Mouse (Mus musculus): ENCODE results near the gene Dennd1b. TPM values are rescaled to one million over a fixed set of nuclear protein-coding genes. Genes with fewer than 3 reads are reported as not detected.

Gene Dennd1b
- total and polyA plus RNA-seq, 3 experiments, result 4.9 to 51.7 (median 39.2) TPM

- H3K27me3 ChIP-seq (ENCODE audit: insufficient read depth, low read length), result no peaks in the 10 kb centered on the region
- no peak for DNase-seq (ENCODE audit: low spot score)
- no peaks in the 10 kb centered on the region for H3K9me3 ChIP-seq (replicated peaks)
- no peak for TF ChIP-seq GATA1 (IDR thresholded peaks at IDR 0.05; ENCODE audit: borderline replicate concordance, low read length)
- no peak for TF ChIP-seq POLR2AphosphoS5 (IDR thresholded peaks at IDR 0.05; ENCODE audit: insufficient replicate concordance, low read depth, low read length)
- TF ChIP-seq TAL1 (conservative IDR thresholded peaks at IDR 0.05; ENCODE audit: low read depth, low read length), result no peak
- TF ChIP-seq GATA2 (IDR thresholded peaks at IDR 0.05; ENCODE audit: borderline replicate concordance, low read depth, low read length), result no peak
- no peak for TF ChIP-seq CTCF (IDR thresholded peaks at IDR 0.05; ENCODE audit: low read depth, low read length)
- H3K4me3 ChIP-seq (ENCODE audit: low read depth, low read length), result no peak overlapping the region
- H3K36me3 ChIP-seq (replicated peaks), result peaks cover 7% of the 10 kb centered on the region
- H3K4me1 ChIP-seq (ENCODE audit: insufficient read depth, low read depth, low read length), result peaks cover 3% of the 10 kb centered on the region; the same call in 1 of the 2 replicates
- no peak; the same call in 1 of the 2 replicates for ATAC-seq (ENCODE audit: extremely low read depth, insufficient number of reproducible peaks, low FRiP score, poor library complexity, severe bottlenecking)
Observed at GRCm38 (mm10) chr1:139015118-139015788, 52.0 kb downstream of the Dennd1b start.

DNA sequence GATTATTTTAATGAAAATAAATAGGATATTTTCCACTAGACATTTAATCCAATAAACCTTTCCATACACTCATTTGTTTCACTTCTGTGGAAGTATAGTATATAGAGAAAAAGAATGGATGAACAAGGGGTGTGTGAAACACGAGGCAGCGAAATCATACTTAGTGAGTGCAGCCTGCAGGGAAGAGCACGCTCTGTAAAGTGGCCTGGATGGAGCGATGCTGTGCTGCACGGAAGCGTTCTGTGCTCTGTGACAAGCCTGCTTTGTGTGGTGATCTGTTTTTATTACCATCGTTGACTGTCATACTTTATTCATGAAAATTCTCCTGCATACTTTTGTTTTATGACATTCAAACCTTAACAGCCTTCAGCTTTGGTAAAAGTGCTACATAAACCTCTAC, 58.1 kb downstream of the Dennd1b start:
- Histone ChIP-seq H3K9me3 (replicated peaks) (no peaks in the 10 kb centered on the region), H3K36me3 (replicated peaks) (peaks cover 6% of the 10 kb centered on the region), H3K27me3 (ENCODE audit: insufficient read depth, low read length) (no peaks in the 10 kb centered on the region), H3K4me3 (ENCODE audit: low read depth, low read length) (no peak overlapping the region), H3K4me1 (ENCODE audit: insufficient read depth, low read depth, low read length) (no peaks in the 10 kb centered on the region)
- DNase-seq (ENCODE audit: low spot score), result no peak
- no peak for TF ChIP-seq CTCF (IDR thresholded peaks at IDR 0.05; ENCODE audit: low read depth, low read length)
- no peak for TF ChIP-seq TAL1 (conservative IDR thresholded peaks at IDR 0.05; ENCODE audit: low read depth, low read length)
- TF ChIP-seq POLR2AphosphoS5 (IDR thresholded peaks at IDR 0.05; ENCODE audit: insufficient replicate concordance, low read depth, low read length), result no peak
- TF ChIP-seq GATA1 (IDR thresholded peaks at IDR 0.05; ENCODE audit: borderline replicate concordance, low read length), result no peak
- no peak for TF ChIP-seq GATA2 (IDR thresholded peaks at IDR 0.05; ENCODE audit: borderline replicate concordance, low read depth, low read length)
- ATAC-seq (ENCODE audit: extremely low read depth, insufficient number of reproducible peaks, low FRiP score, poor library complexity, severe bottlenecking), result no peak

GRCm38 (mm10) chr1:139025882-139026645, 62.8 kb downstream of the Dennd1b start:
- Histone ChIP-seq H3K36me3 (replicated peaks) (peaks cover 7% of the 10 kb centered on the region), H3K4me3 (ENCODE audit: low read depth, low read length) (no peak overlapping the region), H3K27me3 (ENCODE audit: insufficient read depth, low read length) (no peaks in the 10 kb centered on the region), H3K4me1 (ENCODE audit: insufficient read depth, low read depth, low read length) (no peaks in the 10 kb centered on the region), H3K9me3 (replicated peaks) (no peaks in the 10 kb centered on the region)
- ATAC-seq (ENCODE audit: extremely low read depth, insufficient number of reproducible peaks, low FRiP score, poor library complexity, severe bottlenecking), result no peak
- DNase-seq (ENCODE audit: low spot score), result no peak
- TF ChIP-seq GATA1 (IDR thresholded peaks at IDR 0.05; ENCODE audit: borderline replicate concordance, low read length) (no peak), GATA2 (IDR thresholded peaks at IDR 0.05; ENCODE audit: borderline replicate concordance, low read depth, low read length) (no peak), TAL1 (conservative IDR thresholded peaks at IDR 0.05; ENCODE audit: low read depth, low read length) (no peak), POLR2AphosphoS5 (IDR thresholded peaks at IDR 0.05; ENCODE audit: insufficient replicate concordance, low read depth, low read length) (no peak), CTCF (IDR thresholded peaks at IDR 0.05; ENCODE audit: low read depth, low read length) (no peak)

- Histone ChIP-seq H3K36me3 (replicated peaks) (peaks cover 9% of the 10 kb centered on the region), H3K27me3 (ENCODE audit: insufficient read depth, low read length) (no peaks in the 10 kb centered on the region), H3K4me3 (ENCODE audit: low read depth, low read length) (no peak overlapping the region), H3K4me1 (ENCODE audit: insufficient read depth, low read depth, low read length) (no peaks in the 10 kb centered on the region), H3K9me3 (replicated peaks) (no peaks in the 10 kb centered on the region)
- no peak for TF ChIP-seq GATA1 (IDR thresholded peaks at IDR 0.05; ENCODE audit: borderline replicate concordance, low read length)
- TF ChIP-seq CTCF (IDR thresholded peaks at IDR 0.05; ENCODE audit: low read depth, low read length), result no peak
- DNase-seq (ENCODE audit: low spot score), result no peak
- no peak for ATAC-seq (ENCODE audit: extremely low read depth, insufficient number of reproducible peaks, low FRiP score, poor library complexity, severe bottlenecking)
Observed at GRCm38 (mm10) chr1:139029521-139029920, 66.3 kb downstream of the Dennd1b start.

DNA sequence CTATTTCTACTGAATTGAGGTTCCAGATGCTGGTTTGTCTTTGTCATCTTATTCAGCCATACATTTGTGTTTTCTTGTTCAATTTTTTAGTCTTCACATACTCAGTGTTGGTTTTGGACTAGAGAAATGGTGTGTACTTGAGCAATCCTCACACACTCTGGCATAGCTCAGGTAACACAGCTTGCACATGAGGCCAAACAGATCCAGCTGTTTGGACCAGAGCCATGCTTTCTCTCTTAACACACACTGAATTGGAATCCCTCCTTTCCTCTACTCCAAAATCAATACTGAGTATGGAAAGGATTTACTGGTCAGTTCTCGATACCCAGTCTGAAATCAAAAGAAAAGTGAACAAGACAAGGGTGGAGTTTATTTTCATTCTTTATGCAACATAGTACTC, 69.2 kb downstream of the Dennd1b start:
- TF ChIP-seq GATA2 (IDR thresholded peaks at IDR 0.05; ENCODE audit: borderline replicate concordance, low read depth, low read length) (no peak), POLR2AphosphoS5 (IDR thresholded peaks at IDR 0.05; ENCODE audit: insufficient replicate concordance, low read depth, low read length) (no peak), GATA1 (IDR thresholded peaks at IDR 0.05; ENCODE audit: borderline replicate concordance, low read length) (no peak), CTCF (IDR thresholded peaks at IDR 0.05; ENCODE audit: low read depth, low read length) (no peak)

DNA sequence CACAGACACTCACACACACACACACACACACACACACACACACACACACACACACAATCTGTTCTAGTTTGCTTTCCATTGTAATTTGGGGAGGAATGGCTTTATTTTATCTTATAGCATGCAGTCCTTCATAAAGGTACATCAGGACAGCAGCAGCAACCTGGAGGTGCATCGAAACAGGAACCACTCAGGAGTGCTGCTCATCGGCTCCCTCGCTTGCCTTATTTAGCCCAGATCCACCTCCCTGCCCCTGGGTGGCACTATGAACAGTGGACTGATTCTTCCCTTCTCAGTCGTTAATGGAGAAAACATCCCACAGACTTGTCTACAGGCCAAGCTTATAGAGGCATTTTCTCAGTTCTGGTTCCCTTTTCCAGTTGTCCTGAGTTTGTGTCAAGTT, 71.9 kb downstream of the Dennd1b start:
- TF ChIP-seq TAL1 (conservative IDR thresholded peaks at IDR 0.05; ENCODE audit: low read depth, low read length) (no peak), CTCF (IDR thresholded peaks at IDR 0.05; ENCODE audit: low read depth, low read length) (no peak), GATA2 (IDR thresholded peaks at IDR 0.05; ENCODE audit: borderline replicate concordance, low read depth, low read length) (no peak), GATA1 (IDR thresholded peaks at IDR 0.05; ENCODE audit: borderline replicate concordance, low read length) (no peak), POLR2AphosphoS5 (IDR thresholded peaks at IDR 0.05; ENCODE audit: insufficient replicate concordance, low read depth, low read length) (no peak)
- ATAC-seq (ENCODE audit: extremely low read depth, insufficient number of reproducible peaks, low FRiP score, poor library complexity, severe bottlenecking) (no peak), DNase-seq (ENCODE audit: low spot score) (no peak)

More for the DNA sequence above, 69.2 kb downstream of the Dennd1b start:
- DNase-seq (ENCODE audit: low spot score), result no peak
- no peaks in the 10 kb centered on the region for H3K27me3 ChIP-seq (ENCODE audit: insufficient read depth, low read length)
- no peaks in the 10 kb centered on the region for H3K9me3 ChIP-seq (replicated peaks)
- H3K36me3 ChIP-seq (replicated peaks), result peaks cover 21% of the 10 kb centered on the region
- peaks cover 6% of the 10 kb centered on the region for H3K4me1 ChIP-seq (ENCODE audit: insufficient read depth, low read depth, low read length)
- no peak overlapping the region for H3K4me3 ChIP-seq (ENCODE audit: low read depth, low read length)
- no peak for ATAC-seq (ENCODE audit: extremely low read depth, insufficient number of reproducible peaks, low FRiP score, poor library complexity, severe bottlenecking)

More for the DNA sequence above, 71.9 kb downstream of the Dennd1b start:
- no peaks in the 10 kb centered on the region for H3K9me3 ChIP-seq (replicated peaks)
- H3K4me3 ChIP-seq (ENCODE audit: low read depth, low read length), result no peak overlapping the region
- peaks cover 6% of the 10 kb centered on the region for H3K4me1 ChIP-seq (ENCODE audit: insufficient read depth, low read depth, low read length)
- H3K36me3 ChIP-seq (replicated peaks), result peaks cover 16% of the 10 kb centered on the region
- H3K27me3 ChIP-seq (ENCODE audit: insufficient read depth, low read length), result no peaks in the 10 kb centered on the region

Measured in G1E (cell line).